Mouse (Mus musculus) megakaryocyte, embryonic 14.5 days (primary cell): Measurements from ENCODE around the gene Tmc3.

ENCODE experiments used
- FLI1 ChIP-seq: IDR thresholded peaks from 2 replicates; pipeline ENCODE4 v1.6.1; 2012; ENCODE audit warnings: low read length, inconsistent platforms, mixed read lengths
- GATA1 ChIP-seq: IDR thresholded peaks from 3 replicates; pipeline ENCODE4 v1.6.1; 2012; ENCODE audit warnings: mixed read lengths, low read length, inconsistent platforms, borderline replicate concordance

- TF ChIP-seq FLI1 (no peak), GATA1 (no peak)
These were observed 42.6 kb downstream of the Tmc3 start for GRCm38 (mm10) chr7:83627369-83627768.
